17 mouse cellular contexts compared by ENCODE assay signal in genomic region chr9:111085329-111085728, GRCm38 (mm10).
"Had no signal": no experiment of that assay in that cellular context is flagged by ENCODE, and none has a peak within 500 bp of the region (broad histone marks: within the 10 kb centered on the region; RNA-seq: fewer than 3 reads in every experiment).

No protein-coding gene starts in this region.

- DNase-seq: kidney, postnatal 4 days; left cerebral cortex, postnatal 4 days; lung, adult 2 months; right cerebral cortex, postnatal 14 days; right cerebral cortex, postnatal 4 days; thymus, adult 2 months; thymus, postnatal 14 days; thymus, postnatal 4 days had no signal

- H3K36me3 ChIP-seq: kidney, embryonic 15.5 days; limb, embryonic 12.5 days; limb, embryonic 15.5 days; liver, embryonic 12.5 days; liver, embryonic 15.5 days; midbrain, embryonic 10.5 days; midbrain, embryonic 13.5 days had no signal

- H3K27ac ChIP-seq: kidney, embryonic 15.5 days; limb, embryonic 12.5 days; limb, embryonic 15.5 days; liver, embryonic 12.5 days; liver, embryonic 15.5 days; midbrain, embryonic 10.5 days; midbrain, embryonic 13.5 days; stomach, postnatal 0 days had no signal

- H3K4me3 ChIP-seq: kidney, embryonic 15.5 days; limb, embryonic 12.5 days; limb, embryonic 15.5 days; liver, embryonic 12.5 days; liver, embryonic 15.5 days; megakaryocyte, embryonic 14.5 days; midbrain, embryonic 10.5 days; midbrain, embryonic 13.5 days had no signal
